Mouse (Mus musculus): ENCODE data around the gene Creb3l1. TPM values are rescaled to one million over a fixed set of nuclear protein-coding genes. Genes with fewer than 3 reads are reported as not detected.

Creb3l1 gene
- polyA plus RNA-seq, 2 experiments, result 0.66 to 0.84 TPM

- Histone ChIP-seq H3K27me3 (ENCODE audit: control insufficient read depth, insufficient read depth, low read length) (peaks cover 15% of the 10 kb centered on the region), H3K4me1 (replicated peaks; ENCODE audit: control insufficient read depth in 2 of 2, insufficient read depth in 2 of 2, low read length in 1 of 2) (peaks cover 0 to 3% of the 10 kb centered on the region in 2 experiments; a peak in 1 of 4 replicates), H3K9ac (replicated peaks) (no peak overlapping the region), H3K4me2 (ENCODE audit: low read depth) (no peak overlapping the region), H3K36me3 (replicated peaks; ENCODE audit: control insufficient read depth, insufficient read depth, low read depth) (no peaks in the 10 kb centered on the region), H3K27ac (no peak overlapping the region), H3K9me3 (ENCODE audit: control insufficient read depth, low read length) (no peaks in the 10 kb centered on the region), H3K4me3 (ENCODE audit: insufficient read depth in 1 of 2, low read depth in 2 of 2, low read length in 2 of 2) (no peak overlapping the region)
- DNase-seq (ENCODE audit: low read depth in 3 of 3, low spot score in 3 of 3) (no peak), ATAC-seq (ENCODE audit: insufficient read depth) (no peak)
- TF ChIP-seq EP300 (IDR thresholded peaks at IDR 0.05; ENCODE audit: low read depth), result no peak
- TF ChIP-seq CTCF (IDR thresholded peaks at IDR 0.05; ENCODE audit: low read depth), result no peak
- WGBS (ENCODE audit: insufficient replicate concordance), result 36% methylated on average over 4 of the region's 4 CpGs
Measured at GRCm38 (mm10) chr2:92020676-92021265, 3.5 kb downstream of the Creb3l1 start.

GRCm38 (mm10) chr2:92017440-92017839, 6.9 kb downstream of the Creb3l1 start:
- no peak overlapping the region for H3K27ac ChIP-seq
- no peaks in the 10 kb centered on the region; the same call in 1 of the 2 replicates for H3K27me3 ChIP-seq (ENCODE audit: control insufficient read depth, insufficient read depth, low read length)
- H3K4me3 ChIP-seq (ENCODE audit: insufficient read depth in 1 of 2, low read depth in 2 of 2, low read length in 2 of 2), result no peak overlapping the region
- H3K4me1 ChIP-seq (replicated peaks; ENCODE audit: control insufficient read depth in 2 of 2, insufficient read depth in 2 of 2, low read length in 1 of 2), result peaks cover 0 to 2% of the 10 kb centered on the region in 2 experiments; a peak in 1 of 4 replicates
- DNase-seq (ENCODE audit: low read depth in 3 of 3, low spot score in 3 of 3) (no peak), ATAC-seq (ENCODE audit: insufficient read depth) (no peak)
- H3K9me3 ChIP-seq (ENCODE audit: control insufficient read depth, low read length), result no peaks in the 10 kb centered on the region
- no peak overlapping the region for H3K4me2 ChIP-seq (ENCODE audit: low read depth)
- 53% methylated on average over 1 of the region's 1 CpGs for WGBS (ENCODE audit: insufficient replicate concordance)
- H3K36me3 ChIP-seq (replicated peaks; ENCODE audit: control insufficient read depth, insufficient read depth, low read depth), result no peaks in the 10 kb centered on the region
- H3K9ac ChIP-seq (replicated peaks), result no peak overlapping the region
- TF ChIP-seq CTCF (IDR thresholded peaks at IDR 0.05; ENCODE audit: low read depth) (no peak), EP300 (IDR thresholded peaks at IDR 0.05; ENCODE audit: low read depth) (no peak)

- no peak overlapping the region for H3K27ac ChIP-seq
- H3K4me1 ChIP-seq (replicated peaks; ENCODE audit: control insufficient read depth in 2 of 2, insufficient read depth in 2 of 2, low read length in 1 of 2), result peaks cover 0 to 2% of the 10 kb centered on the region in 2 experiments; a peak in 1 of 4 replicates
- DNase-seq (ENCODE audit: low read depth in 3 of 3, low spot score in 3 of 3) (no peak), ATAC-seq (ENCODE audit: insufficient read depth) (no peak)
- H3K36me3 ChIP-seq (replicated peaks; ENCODE audit: control insufficient read depth, insufficient read depth, low read depth), result no peaks in the 10 kb centered on the region
- H3K9ac ChIP-seq (replicated peaks), result no peak overlapping the region
- TF ChIP-seq EP300 (IDR thresholded peaks at IDR 0.05; ENCODE audit: low read depth) (no peak), CTCF (IDR thresholded peaks at IDR 0.05; ENCODE audit: low read depth) (no peak)
- no peak overlapping the region for H3K4me3 ChIP-seq (ENCODE audit: insufficient read depth in 1 of 2, low read depth in 2 of 2, low read length in 2 of 2)
- H3K4me2 ChIP-seq (ENCODE audit: low read depth), result no peak overlapping the region
- H3K9me3 ChIP-seq (ENCODE audit: control insufficient read depth, low read length), result no peaks in the 10 kb centered on the region
- WGBS (ENCODE audit: insufficient replicate concordance), result 43% methylated on average over 3 of the region's 3 CpGs
- no peaks in the 10 kb centered on the region; the same call in 1 of the 2 replicates for H3K27me3 ChIP-seq (ENCODE audit: control insufficient read depth, insufficient read depth, low read length)
Measured at GRCm38 (mm10) chr2:92016981-92017380, 7.3 kb downstream of the Creb3l1 start.

GRCm38 (mm10) chr2:92014891-92015290, 9.4 kb downstream of the Creb3l1 start:
- 70% methylated on average over 5 of the region's 5 CpGs for WGBS (ENCODE audit: insufficient replicate concordance)
- no peaks in the 10 kb centered on the region for H3K36me3 ChIP-seq (replicated peaks; ENCODE audit: control insufficient read depth, insufficient read depth, low read depth)

GRCm38 (mm10) chr2:92014248-92014647, 10.1 kb downstream of the Creb3l1 start:
- ATAC-seq (ENCODE audit: insufficient read depth), result no peak
- WGBS (ENCODE audit: insufficient replicate concordance), result 42% methylated on average over 6 of the region's 6 CpGs
- no peaks in the 10 kb centered on the region for H3K27me3 ChIP-seq (ENCODE audit: control insufficient read depth, insufficient read depth, low read length)
- no peaks in the 10 kb centered on the region for H3K9me3 ChIP-seq (ENCODE audit: control insufficient read depth, low read length)
- no peak overlapping the region for H3K27ac ChIP-seq
- H3K4me1 ChIP-seq (replicated peaks; ENCODE audit: control insufficient read depth in 2 of 2, insufficient read depth in 2 of 2, low read length in 1 of 2), result peaks cover 0 to 3% of the 10 kb centered on the region in 2 experiments; a peak in 2 of 4 replicates
- H3K4me3 ChIP-seq (ENCODE audit: insufficient read depth in 1 of 2, low read depth in 2 of 2, low read length in 2 of 2), result no peak overlapping the region
- H3K9ac ChIP-seq (replicated peaks), result no peak overlapping the region
- no peak overlapping the region for H3K4me2 ChIP-seq (ENCODE audit: low read depth)
- no peak for DNase-seq (ENCODE audit: low read depth in 3 of 3, low spot score in 3 of 3)
- no peak for TF ChIP-seq CTCF (IDR thresholded peaks at IDR 0.05; ENCODE audit: low read depth)
- TF ChIP-seq EP300 (IDR thresholded peaks at IDR 0.05; ENCODE audit: low read depth), result no peak
- no peaks in the 10 kb centered on the region for H3K36me3 ChIP-seq (replicated peaks; ENCODE audit: control insufficient read depth, insufficient read depth, low read depth)

More at GRCm38 (mm10) chr2:92014891-92015290, 9.4 kb downstream of the Creb3l1 start:
- peaks cover 0 to 2% of the 10 kb centered on the region in 2 experiments; a peak in 1 of 4 replicates for H3K4me1 ChIP-seq (replicated peaks; ENCODE audit: control insufficient read depth in 2 of 2, insufficient read depth in 2 of 2, low read length in 1 of 2)
- DNase-seq (ENCODE audit: low read depth in 3 of 3, low spot score in 3 of 3) (no peak), ATAC-seq (ENCODE audit: insufficient read depth) (no peak)
- H3K27ac ChIP-seq, result no peak overlapping the region
- H3K27me3 ChIP-seq (ENCODE audit: control insufficient read depth, insufficient read depth, low read length), result no peaks in the 10 kb centered on the region
- no peak for TF ChIP-seq EP300 (IDR thresholded peaks at IDR 0.05; ENCODE audit: low read depth)
- no peak overlapping the region for H3K4me3 ChIP-seq (ENCODE audit: insufficient read depth in 1 of 2, low read depth in 2 of 2, low read length in 2 of 2)
- no peaks in the 10 kb centered on the region for H3K9me3 ChIP-seq (ENCODE audit: control insufficient read depth, low read length)
- no peak overlapping the region for H3K9ac ChIP-seq (replicated peaks)
- no peak overlapping the region for H3K4me2 ChIP-seq (ENCODE audit: low read depth)

Measured in liver, embryonic 14.5 days (tissue).